Mouse (Mus musculus) MEL (cell line): ENCODE data around the gene Msx2. TPM values are rescaled to one million over a fixed set of nuclear protein-coding genes. Genes with fewer than 3 reads are reported as not detected.

ENCODE experiments used
- DNase-seq: peaks from one replicate; pipeline ENCODE4 v3.0.0; 2011; ENCODE audit warnings: low read depth, low spot score
- H3K27ac ChIP-seq: 2 replicates; pipeline ENCODE4 v1.5.1; 2012; ENCODE audit warnings: low read depth, mild to moderate bottlenecking, control low read depth, low read length, moderate library complexity; ENCODE audit not compliant: control insufficient read depth
- H3K27me3 ChIP-seq, 2 experiments: fragments of 150-350 bp in 1 of 2; sonication (generic) in 1 of 2; 2 replicates each; pipeline ENCODE4 v1.6.1; 2012; ENCODE audit warnings: low read length in 2 of 2, mild to moderate bottlenecking in 2 of 2, improper control_type of control experiment in 1 of 2, moderate library complexity in 1 of 2; ENCODE audit not compliant: insufficient read depth in 2 of 2, control insufficient read depth in 1 of 2
- H3K36me3 ChIP-seq, 2 experiments: 2 replicates each; pipeline ENCODE4 v1.6.1; 2012 to 2014; ENCODE audit warnings: low read length in 2 of 2, improper control_type of control experiment in 1 of 2, inconsistent platforms in 1 of 2, mild to moderate bottlenecking in 1 of 2; ENCODE audit not compliant: insufficient read depth in 2 of 2, control insufficient read depth in 1 of 2
- H3K4me1 ChIP-seq, 2 experiments: fragments of 150-350 bp in 1 of 2; sonication (generic) in 1 of 2; 2 replicates each; pipeline ENCODE4 v1.6.1; 2012; ENCODE audit warnings: low read length in 2 of 2, improper control_type of control experiment in 1 of 2, mild to moderate bottlenecking in 1 of 2; ENCODE audit not compliant: insufficient read depth in 2 of 2, control insufficient read depth in 1 of 2
- H3K4me3 ChIP-seq, 2 experiments: fragments of 150-350 bp in 1 of 2; sonication (generic) in 1 of 2; 2 replicates each; pipeline ENCODE4 v1.5.1; 2012; ENCODE audit warnings: low read depth in 2 of 2, low read length in 2 of 2, mild to moderate bottlenecking in 2 of 2, moderate library complexity in 2 of 2, control low read depth in 1 of 2, improper control_type of control experiment in 1 of 2; ENCODE audit not compliant: control insufficient read depth in 1 of 2, insufficient read depth in 1 of 2
- H3K79me2 ChIP-seq: 2 replicates; pipeline ENCODE4 v1.6.1; 2012; ENCODE audit warnings: mild to moderate bottlenecking, low read length, moderate library complexity; ENCODE audit not compliant: control insufficient read depth, poor library complexity, insufficient read depth
- H3K9ac ChIP-seq: 2 replicates; pipeline ENCODE4 v1.6.1; 2012; ENCODE audit warnings: low read depth, mild to moderate bottlenecking, control low read depth, low read length, moderate library complexity; ENCODE audit not compliant: control insufficient read depth, poor library complexity, severe bottlenecking
- H3K9me3 ChIP-seq: fragments of 150-350 bp; sonication (generic); replicated peaks from 2 replicates; pipeline ENCODE4 v1.6.1; 2012; ENCODE audit warnings: mild to moderate bottlenecking, low read length, improper control_type of control experiment, moderate library complexity; ENCODE audit not compliant: insufficient read depth
- CHD2 ChIP-seq: IDR thresholded peaks from 2 replicates; pipeline ENCODE4 v1.6.1; 2011; ENCODE audit warnings: low read length, improper control_type of control experiment
- E2F4 ChIP-seq: IDR thresholded peaks from 2 replicates; pipeline ENCODE4 v1.6.1; 2011; ENCODE audit warnings: low read depth, low read length, improper control_type of control experiment, borderline replicate concordance
- GABPA ChIP-seq: IDR thresholded peaks from 2 replicates; pipeline ENCODE4 v1.6.1; 2012; ENCODE audit warnings: low read depth, mild to moderate bottlenecking, inconsistent platforms, low read length, improper control_type of control experiment, moderate library complexity
- HCFC1 ChIP-seq: IDR thresholded peaks from 2 replicates; pipeline ENCODE4 v1.6.1; 2012; ENCODE audit warnings: low read depth, mild to moderate bottlenecking, inconsistent platforms, low read length, improper control_type of control experiment, moderate library complexity
- JUND ChIP-seq: IDR thresholded peaks from 2 replicates; pipeline ENCODE4 v1.6.1; 2011; ENCODE audit warnings: low read depth, mild to moderate bottlenecking, improper control_type of control experiment, low read length
- KAT2A ChIP-seq: conservative IDR thresholded peaks from 2 replicates; pipeline ENCODE4 v1.6.1; 2012; ENCODE audit warnings: low read depth, low read length, improper control_type of control experiment, inconsistent platforms
- MAFK ChIP-seq: IDR thresholded peaks from 2 replicates; pipeline ENCODE4 v1.6.1; 2011; ENCODE audit warnings: low read depth, mild to moderate bottlenecking, low read length, improper control_type of control experiment, borderline replicate concordance
- MAX ChIP-seq: IDR thresholded peaks from 2 replicates; pipeline ENCODE4 v1.6.1; 2011; ENCODE audit warnings: low read length, improper control_type of control experiment
- MAZ ChIP-seq: IDR thresholded peaks from 2 replicates; pipeline ENCODE4 v1.6.1; 2012; ENCODE audit warnings: low read depth, mild to moderate bottlenecking, inconsistent platforms, low read length, improper control_type of control experiment
- NRF1 ChIP-seq: IDR thresholded peaks from 2 replicates; pipeline ENCODE4 v1.6.1; 2014; ENCODE audit warnings: low read depth, mild to moderate bottlenecking, inconsistent platforms, low read length, improper control_type of control experiment, moderate library complexity; ENCODE audit not compliant: poor library complexity, insufficient read depth, severe bottlenecking
- POLR2A ChIP-seq, 2 experiments: IDR thresholded peaks; 2 replicates each; pipeline ENCODE4 v1.6.1; 2011 to 2012; ENCODE audit warnings: low read length in 2 of 2, mild to moderate bottlenecking in 2 of 2, control low read depth in 1 of 2, improper control_type of control experiment in 1 of 2, low read depth in 1 of 2, moderate library complexity in 1 of 2; ENCODE audit not compliant: control insufficient read depth in 1 of 2, insufficient read depth in 1 of 2, poor library complexity in 1 of 2
- RCOR1 ChIP-seq: IDR thresholded peaks from 2 replicates; pipeline ENCODE4 v1.6.1; 2012; ENCODE audit warnings: low read depth, mild to moderate bottlenecking, inconsistent platforms, low read length, improper control_type of control experiment
- TBP ChIP-seq: IDR thresholded peaks from 2 replicates; pipeline ENCODE4 v1.8.0; 2011; ENCODE audit warnings: low read depth, low read length, improper control_type of control experiment
- USF1 ChIP-seq: IDR thresholded peaks from 2 replicates; pipeline ENCODE4 v1.6.1; 2014; ENCODE audit warnings: low read depth, mild to moderate bottlenecking, inconsistent platforms, low read length, improper control_type of control experiment, moderate library complexity
- USF2 ChIP-seq, 2 experiments: IDR thresholded peaks; 2 replicates each; pipeline ENCODE4 v1.6.1; 2011 to 2012; ENCODE audit warnings: improper control_type of control experiment in 2 of 2, low read length in 2 of 2, borderline replicate concordance in 1 of 2, inconsistent platforms in 1 of 2, low read depth in 1 of 2, mild to moderate bottlenecking in 1 of 2; ENCODE audit not compliant: insufficient read depth in 1 of 2
- ZC3H11A ChIP-seq: IDR thresholded peaks from 2 replicates; pipeline ENCODE4 v1.6.1; 2012; ENCODE audit warnings: low read depth, mild to moderate bottlenecking, inconsistent platforms, low read length, improper control_type of control experiment
- polyA plus RNA-seq, 2 experiments: library from polyadenylated mRNA; stranded (reverse) in 1 of 2; unstranded in 1 of 2; fragments of >175 nt in 1 of 2; fragments of >200 nt in 1 of 2; gene quantifications; 2 replicates each; pipeline versions ENCODE4 v1.2.1 to v1.2.4; 2012; ENCODE audit warnings: low replicate concordance in 2 of 2, low read depth in 1 of 2; ENCODE audit not compliant: insufficient read length in 2 of 2, insufficient read depth in 1 of 2, missing spikeins in 1 of 2
- total RNA-seq: library from RNA; depleted of rRNA; stranded (reverse); fragments of 300-350 nt; gene quantifications from 2 replicates; pipeline ENCODE4 v1.2.3, GENCODE M21; 2012

Msx2 gene
- total and polyA plus RNA-seq, 3 experiments = not detected

DNA sequence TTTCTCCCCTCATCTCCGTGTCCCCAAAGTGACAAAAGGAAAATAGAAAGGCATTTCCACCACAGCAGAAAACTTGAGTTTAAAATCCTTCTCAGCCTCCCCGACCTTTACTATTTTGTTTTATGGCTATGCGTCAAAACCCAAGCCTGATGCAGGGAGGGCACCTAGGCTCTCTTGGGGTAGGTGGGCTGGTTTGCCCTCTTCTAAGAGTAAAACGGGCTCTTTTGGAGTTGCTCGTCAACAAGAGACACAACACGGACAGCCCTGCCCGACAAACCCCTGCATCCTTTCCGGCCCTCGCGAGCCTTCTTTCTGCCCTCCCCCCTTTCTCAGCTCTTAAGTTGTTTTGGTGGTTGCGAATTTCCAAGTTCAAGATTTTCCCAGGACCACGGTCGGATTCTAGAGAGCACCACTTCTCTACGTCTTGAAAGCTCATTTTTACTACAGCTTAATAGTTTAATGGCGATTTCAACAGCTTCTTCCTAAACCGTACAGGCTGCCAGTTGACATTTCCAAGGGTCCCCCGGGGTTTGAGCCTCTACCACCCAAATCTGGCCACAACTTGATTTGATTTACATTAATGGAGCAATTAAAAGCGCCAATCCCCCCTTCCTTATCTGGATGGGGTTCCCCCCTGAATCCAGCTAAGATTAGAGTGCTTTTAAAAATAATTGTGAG lies 6.5 kb downstream of the Msx2 start:
- Histone ChIP-seq H3K4me3 (no peak overlapping the region), H3K79me2 (no peaks in the 10 kb centered on the region), H3K27ac (no peak overlapping the region)
- TF ChIP-seq HCFC1 (no peak), POLR2A (IDR thresholded peaks at IDR 0.05; ENCODE audit: control insufficient read depth in 1 of 2, insufficient read depth in 1 of 2, low read depth in 1 of 2, low read length in 2 of 2, poor library complexity in 1 of 2) (no peak), E2F4 (no peak), GABPA (no peak), MAZ (no peak)
- TF ChIP-seq, all 39 proteins: peak for 0
- DNase-seq = no peak
- Histone ChIP-seq H3K9me3 (no peaks in the 10 kb centered on the region), H3K9ac (no peak overlapping the region), H3K27me3 (no peaks in the 10 kb centered on the region), H3K4me1 (no peaks in the 10 kb centered on the region), H3K36me3 (no peaks in the 10 kb centered on the region)

DNA sequence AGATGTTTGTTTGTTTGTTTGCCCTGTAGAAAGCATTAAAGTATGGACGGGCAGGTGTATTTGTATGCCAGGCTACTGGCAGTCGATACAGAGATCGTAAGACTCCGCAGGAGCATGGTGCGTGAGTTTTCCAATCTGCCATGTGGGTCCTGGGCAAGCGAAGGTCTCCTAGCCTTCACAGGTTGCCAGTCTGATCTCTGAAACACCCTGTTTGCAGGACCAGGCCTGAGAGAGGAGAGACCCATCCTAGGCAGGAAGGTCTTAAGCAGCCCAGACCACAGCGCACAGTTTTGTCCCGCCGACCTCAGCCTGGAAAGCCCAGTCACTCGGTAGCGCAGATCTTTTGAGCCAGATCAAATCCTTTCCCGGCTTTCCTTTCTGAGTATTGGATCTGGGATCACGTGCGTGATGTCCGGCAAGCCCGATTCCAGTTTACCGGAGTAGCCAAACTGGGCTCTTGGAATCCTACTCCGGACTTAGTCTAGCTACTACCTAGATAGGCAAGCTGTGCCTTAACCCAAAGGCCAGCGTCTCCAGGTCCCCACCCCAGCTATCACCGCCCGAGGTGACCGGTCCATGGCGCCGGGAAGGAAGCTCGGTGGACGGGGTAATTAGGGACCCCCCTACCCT lies 7.6 kb downstream of the Msx2 start:
- Histone ChIP-seq H3K9me3 (no peaks in the 10 kb centered on the region), H3K27ac (no peak overlapping the region), H3K4me1 (no peaks in the 10 kb centered on the region), H3K9ac (no peak overlapping the region), H3K4me3 (no peak overlapping the region)
- DNase-seq = no peak
- TF ChIP-seq USF1 (no peak), ZC3H11A (no peak), KAT2A (no peak), RCOR1 (no peak), JUND (no peak), MAX (no peak), NRF1 (no peak), MAFK (no peak), USF2 (IDR thresholded peaks at IDR 0.05; ENCODE audit: borderline replicate concordance in 1 of 2, insufficient read depth in 1 of 2, low read depth in 1 of 2, low read length in 2 of 2) (no peak), TBP (no peak), HCFC1 (no peak), CHD2 (no peak)
- TF ChIP-seq, all 39 proteins: peak for 0
- Histone ChIP-seq H3K27me3 (no peaks in the 10 kb centered on the region), H3K79me2 (no peaks in the 10 kb centered on the region), H3K36me3 (no peaks in the 10 kb centered on the region)
